Mouse (Mus musculus): ENCODE measurements around the gene Sdhaf3. TPM values are rescaled to one million over a fixed set of nuclear protein-coding genes. Genes with fewer than 3 reads are reported as not detected.
"Not testable (repeated sequence)": the region's sequence is repeated elsewhere in the genome, so short reads cannot be mapped to it uniquely, and the experiment has no call there.

The Sdhaf3 gene
- polyA plus RNA-seq, 1 experiment from 2014 or later: 4.6 TPM

GRCm38 (mm10) chr6:6942813-6943212 lies 13.0 kb upstream of the Sdhaf3 start:
- Histone ChIP-seq H3K36me3 (ENCODE audit: insufficient read depth, low read length) (no peaks in the 10 kb centered on the region), H3K9ac (replicated peaks; ENCODE audit: low read length) (no peak overlapping the region), H3K4me1 (ENCODE audit: insufficient read depth, low read length) (no peaks in the 10 kb centered on the region), H3K27me3 (ENCODE audit: insufficient read depth, low read length) (no peaks in the 10 kb centered on the region), H3K27ac (ENCODE audit: low read length) (no peak overlapping the region), H3K9me3 (ENCODE audit: low read length) (no peaks in the 10 kb centered on the region), H3K4me2 (replicated peaks; ENCODE audit: low read depth, low read length) (no peak overlapping the region), H3K4me3 (ENCODE audit: low read length) (no peak overlapping the region)
- 0 out of 2 replicates have a peak, but pooled peaks have one; percentile 46 for ATAC-seq (ENCODE audit: low FRiP score, low TSS enrichment)
- 46% methylated on average over 6 of the region's 6 CpGs for WGBS

- 38% methylated on average over 1 of the region's 1 CpGs for WGBS
- Histone ChIP-seq H3K4me2 (replicated peaks; ENCODE audit: low read depth, low read length) (no peak overlapping the region), H3K27me3 (ENCODE audit: insufficient read depth, low read length) (no peaks in the 10 kb centered on the region), H3K9ac (replicated peaks; ENCODE audit: low read length) (no peak overlapping the region), H3K4me1 (ENCODE audit: insufficient read depth, low read length) (no peaks in the 10 kb centered on the region), H3K4me3 (ENCODE audit: low read length) (no peak overlapping the region), H3K36me3 (ENCODE audit: insufficient read depth, low read length) (no peaks in the 10 kb centered on the region), H3K9me3 (ENCODE audit: low read length) (no peaks in the 10 kb centered on the region), H3K27ac (ENCODE audit: low read length) (no peak overlapping the region)
- ATAC-seq (ENCODE audit: low FRiP score, low TSS enrichment): no peak
Observed at GRCm38 (mm10) chr6:6947650-6948049, 8.2 kb upstream of the Sdhaf3 start.

GRCm38 (mm10) chr6:6955395-6955763 lies 425 bp upstream of the Sdhaf3 start:
- Histone ChIP-seq H3K9me3 (ENCODE audit: low read length) (no peaks in the 10 kb centered on the region), H3K27me3 (ENCODE audit: insufficient read depth, low read length) (no peaks in the 10 kb centered on the region), H3K27ac (ENCODE audit: low read length) (peak overlapping the region; percentile 82), H3K4me2 (replicated peaks; ENCODE audit: low read depth, low read length) (peak overlapping the region; percentile 82), H3K9ac (replicated peaks; ENCODE audit: low read length) (peak overlapping the region; percentile 85), H3K36me3 (ENCODE audit: insufficient read depth, low read length) (no peaks in the 10 kb centered on the region), H3K4me3 (ENCODE audit: low read length) (peak overlapping the region; percentile 82), H3K4me1 (ENCODE audit: insufficient read depth, low read length) (peaks cover 6% of the 10 kb centered on the region)
- 51% methylated on average over 6 of the region's 6 CpGs for WGBS
- peak; percentile 57; the same call in 1 of the 2 replicates for ATAC-seq (ENCODE audit: low FRiP score, low TSS enrichment)

- not testable (repeated sequence) for H3K27ac ChIP-seq (ENCODE audit: low read length); H3K4me3 ChIP-seq (ENCODE audit: low read length); H3K36me3 ChIP-seq (ENCODE audit: insufficient read depth, low read length); H3K27me3 ChIP-seq (ENCODE audit: insufficient read depth, low read length); ATAC-seq (ENCODE audit: low FRiP score, low TSS enrichment); H3K4me1 ChIP-seq (ENCODE audit: insufficient read depth, low read length); H3K9me3 ChIP-seq (ENCODE audit: low read length); H3K9ac ChIP-seq (replicated peaks; ENCODE audit: low read length); H3K4me2 ChIP-seq (replicated peaks; ENCODE audit: low read depth, low read length)
- WGBS: 92% methylated on average over 2 of the region's 4 CpGs
Observed at GRCm38 (mm10) chr6:6959234-6959633, 3.4 kb downstream of the Sdhaf3 start.

- Histone ChIP-seq H3K4me1 (ENCODE audit: insufficient read depth, low read length) (0 out of 2 replicates have a peak, but pooled peaks cover 3% of the 10 kb centered on the region), H3K36me3 (ENCODE audit: insufficient read depth, low read length) (no peaks in the 10 kb centered on the region), H3K27ac (ENCODE audit: low read length) (no peak overlapping the region), H3K27me3 (ENCODE audit: insufficient read depth, low read length) (no peaks in the 10 kb centered on the region), H3K9ac (replicated peaks; ENCODE audit: low read length) (no peak overlapping the region), H3K9me3 (ENCODE audit: low read length) (no peaks in the 10 kb centered on the region), H3K4me3 (ENCODE audit: low read length) (no peak overlapping the region), H3K4me2 (replicated peaks; ENCODE audit: low read depth, low read length) (no peak overlapping the region)
- no peak for ATAC-seq (ENCODE audit: low FRiP score, low TSS enrichment)
- 55% methylated on average over 4 of the region's 4 CpGs for WGBS
Observed at GRCm38 (mm10) chr6:6997226-6997946, 41.6 kb downstream of the Sdhaf3 start.

GRCm38 (mm10) chr6:6997956-6998355 lies 42.2 kb downstream of the Sdhaf3 start:
- no peaks in the 10 kb centered on the region for H3K9me3 ChIP-seq (ENCODE audit: low read length)
- ATAC-seq (ENCODE audit: low FRiP score, low TSS enrichment): no peak
- H3K36me3 ChIP-seq (ENCODE audit: insufficient read depth, low read length): no peaks in the 10 kb centered on the region
- no peaks in the 10 kb centered on the region for H3K27me3 ChIP-seq (ENCODE audit: insufficient read depth, low read length)
- H3K9ac ChIP-seq (replicated peaks; ENCODE audit: low read length): no peak overlapping the region
- 71% methylated on average over 1 of the region's 1 CpGs for WGBS
- H3K4me2 ChIP-seq (replicated peaks; ENCODE audit: low read depth, low read length): no peak overlapping the region
- no peak overlapping the region for H3K4me3 ChIP-seq (ENCODE audit: low read length)
- H3K27ac ChIP-seq (ENCODE audit: low read length): no peak overlapping the region
- 0 out of 2 replicates have a peak, but pooled peaks cover 3% of the 10 kb centered on the region for H3K4me1 ChIP-seq (ENCODE audit: insufficient read depth, low read length)

- 94% methylated on average over 3 of the region's 3 CpGs for WGBS
- no peak for ATAC-seq (ENCODE audit: low FRiP score, low TSS enrichment)
Observed at GRCm38 (mm10) chr6:6999015-6999414, 43.2 kb downstream of the Sdhaf3 start.

GRCm38 (mm10) chr6:7003085-7003484 lies 47.3 kb downstream of the Sdhaf3 start:
- no peaks in the 10 kb centered on the region for H3K36me3 ChIP-seq (ENCODE audit: insufficient read depth, low read length)
- ATAC-seq (ENCODE audit: low FRiP score, low TSS enrichment): no peak

More at GRCm38 (mm10) chr6:6999015-6999414, 43.2 kb downstream of the Sdhaf3 start:
- Histone ChIP-seq H3K27me3 (ENCODE audit: insufficient read depth, low read length) (no peaks in the 10 kb centered on the region), H3K4me1 (ENCODE audit: insufficient read depth, low read length) (0 out of 2 replicates have a peak, but pooled peaks cover 3% of the 10 kb centered on the region), H3K36me3 (ENCODE audit: insufficient read depth, low read length) (no peaks in the 10 kb centered on the region), H3K4me2 (replicated peaks; ENCODE audit: low read depth, low read length) (no peak overlapping the region), H3K9ac (replicated peaks; ENCODE audit: low read length) (no peak overlapping the region), H3K27ac (ENCODE audit: low read length) (no peak overlapping the region), H3K9me3 (ENCODE audit: low read length) (no peaks in the 10 kb centered on the region), H3K4me3 (ENCODE audit: low read length) (no peak overlapping the region)

GRCm38 (mm10) chr6:7004005-7004404 lies 48.2 kb downstream of the Sdhaf3 start:
- H3K4me2 ChIP-seq (replicated peaks; ENCODE audit: low read depth, low read length): no peak overlapping the region
- no peaks in the 10 kb centered on the region for H3K36me3 ChIP-seq (ENCODE audit: insufficient read depth, low read length)
- no peak overlapping the region for H3K27ac ChIP-seq (ENCODE audit: low read length)
- ATAC-seq (ENCODE audit: low FRiP score, low TSS enrichment): no peak
- no peak overlapping the region for H3K4me3 ChIP-seq (ENCODE audit: low read length)
- H3K9ac ChIP-seq (replicated peaks; ENCODE audit: low read length): no peak overlapping the region
- no peaks in the 10 kb centered on the region for H3K27me3 ChIP-seq (ENCODE audit: insufficient read depth, low read length)
- 73% methylated on average over 2 of the region's 2 CpGs for WGBS
- no peaks in the 10 kb centered on the region for H3K9me3 ChIP-seq (ENCODE audit: low read length)
- H3K4me1 ChIP-seq (ENCODE audit: insufficient read depth, low read length): no peaks in the 10 kb centered on the region

More at GRCm38 (mm10) chr6:7003085-7003484, 47.3 kb downstream of the Sdhaf3 start:
- H3K27ac ChIP-seq (ENCODE audit: low read length): no peak overlapping the region
- no peaks in the 10 kb centered on the region for H3K4me1 ChIP-seq (ENCODE audit: insufficient read depth, low read length)
- no peaks in the 10 kb centered on the region for H3K27me3 ChIP-seq (ENCODE audit: insufficient read depth, low read length)
- no peak overlapping the region for H3K4me2 ChIP-seq (replicated peaks; ENCODE audit: low read depth, low read length)
- WGBS: 57% methylated on average over 4 of the region's 4 CpGs
- H3K4me3 ChIP-seq (ENCODE audit: low read length): no peak overlapping the region
- no peak overlapping the region for H3K9ac ChIP-seq (replicated peaks; ENCODE audit: low read length)
- no peaks in the 10 kb centered on the region for H3K9me3 ChIP-seq (ENCODE audit: low read length)

- no peaks in the 10 kb centered on the region for H3K27me3 ChIP-seq (ENCODE audit: insufficient read depth, low read length)
- H3K4me3 ChIP-seq (ENCODE audit: low read length): no peak overlapping the region
- 90% methylated on average over 6 of the region's 6 CpGs for WGBS
- no peak overlapping the region for H3K4me2 ChIP-seq (replicated peaks; ENCODE audit: low read depth, low read length)
- H3K9me3 ChIP-seq (ENCODE audit: low read length): no peaks in the 10 kb centered on the region
- no peak overlapping the region for H3K9ac ChIP-seq (replicated peaks; ENCODE audit: low read length)
- 0 out of 2 replicates have a peak, but pooled peaks cover 2% of the 10 kb centered on the region for H3K36me3 ChIP-seq (ENCODE audit: insufficient read depth, low read length)
- no peak for ATAC-seq (ENCODE audit: low FRiP score, low TSS enrichment)
- H3K27ac ChIP-seq (ENCODE audit: low read length): no peak overlapping the region
- H3K4me1 ChIP-seq (ENCODE audit: insufficient read depth, low read length): no peaks in the 10 kb centered on the region
Observed at GRCm38 (mm10) chr6:7038087-7038486, 82.3 kb downstream of the Sdhaf3 start.

Data from kidney, embryonic 16.5 days (tissue).